Mouse (Mus musculus) CD4-positive, CD25-positive, alpha-beta regulatory T cell, adult 2 months (primary cell): ENCODE data around the gene Vmn2r117.
"Not testable (repeated sequence)": the region's sequence is repeated elsewhere in the genome, so short reads cannot be mapped to it uniquely, and the experiment has no call there.

Experiments used
- DNase-seq: peaks from one replicate; pipeline ENCODE4 v3.0.0-alpha.2; 2012; ENCODE audit warnings: low read depth, low spot score

The Vmn2r117 gene

GRCm38 (mm10) chr17:23479599-23479998, at the start of gene Vmn2r117:
TSS of gene Vmn2r117 (minus strand) at chr17:23479699.
- DNase-seq = not testable (repeated sequence)

GRCm38 (mm10) chr17:23522941-23523732, 43.6 kb upstream of the Vmn2r117 start:
- DNase-seq = not testable (repeated sequence)

DNA sequence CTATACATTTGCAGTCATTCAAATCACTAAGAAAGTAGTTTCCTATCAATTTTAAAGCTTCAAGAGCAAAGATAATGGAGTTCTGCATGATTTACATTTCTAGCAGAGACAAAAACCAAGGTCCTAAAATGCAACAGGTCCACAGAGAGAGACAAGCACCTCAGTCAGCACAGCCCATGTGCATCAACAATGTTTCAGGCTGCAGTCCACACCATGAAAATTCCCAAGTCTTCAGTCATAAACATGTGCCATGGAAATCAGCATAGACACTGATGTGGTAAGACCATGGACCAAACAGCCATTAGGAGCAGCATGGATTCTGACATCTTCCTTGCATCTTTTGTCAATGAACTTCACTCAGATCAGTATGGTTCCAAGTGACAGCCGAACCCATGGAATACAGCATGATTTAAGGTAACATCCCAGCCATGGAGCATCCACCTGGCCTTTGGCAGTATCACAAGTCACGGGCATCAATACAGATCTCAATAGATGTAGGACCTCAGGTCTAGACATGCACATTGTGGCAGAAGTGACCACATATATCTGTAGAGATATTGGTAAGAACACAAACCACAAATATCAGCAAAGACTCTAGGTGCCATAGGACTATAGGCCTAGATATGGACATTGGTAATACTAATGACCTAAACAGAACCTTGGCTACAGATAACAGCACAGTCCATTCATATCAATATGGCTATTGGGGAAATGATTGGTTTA, 39.4 kb upstream of the Vmn2r117 start:
- DNase-seq = no peak

- DNase-seq = peak; percentile 2
Observed at GRCm38 (mm10) chr17:23433150-23433679, 46.3 kb downstream of the Vmn2r117 start.
